14 mouse cellular contexts compared by ENCODE assay signal in the genomic region with DNA sequence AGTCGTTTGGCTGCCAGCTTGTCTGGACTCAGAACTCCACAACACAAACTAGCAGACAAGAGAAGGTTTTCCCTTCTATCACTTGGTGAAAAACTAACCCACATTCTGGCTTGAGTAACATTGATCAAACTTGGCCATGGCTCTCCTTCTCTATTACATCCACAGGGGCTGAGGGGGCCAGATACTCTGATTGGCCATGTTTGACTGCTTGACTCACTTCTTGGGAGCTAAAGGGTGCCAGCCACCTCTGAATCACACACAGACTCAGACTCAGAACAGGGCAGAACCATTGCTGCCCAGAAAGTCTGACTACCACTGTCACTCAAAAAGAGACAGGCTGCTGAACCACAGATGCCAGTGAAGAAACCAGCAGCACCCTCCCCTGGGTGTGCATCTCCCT. TPM values are rescaled to one million over a fixed set of nuclear protein-coding genes. Genes with fewer than 3 reads are reported as not detected.
"Had no signal": no experiment of that assay in that cellular context is flagged by ENCODE, and none has a peak within 500 bp of the region (broad histone marks: within the 10 kb centered on the region; RNA-seq: fewer than 3 reads in every experiment).

No protein-coding gene starts in this region.

- H3K4me3 ChIP-seq: limb, embryonic 15.5 days; liver, embryonic 12.5 days; midbrain, embryonic 13.5 days; neural tube, embryonic 12.5 days had no signal

- H3K4me2 ChIP-seq: limb, embryonic 15.5 days; liver, embryonic 12.5 days; lung, embryonic 14.5 days; midbrain, embryonic 13.5 days; neural tube, embryonic 12.5 days had no signal

- H3K27ac ChIP-seq: kidney, postnatal 0 days; limb, embryonic 15.5 days; liver, embryonic 12.5 days; macrophage; midbrain, embryonic 13.5 days; neural tube, embryonic 12.5 days had no signal

- H3K9ac ChIP-seq: limb, embryonic 15.5 days; liver, embryonic 12.5 days; lung, embryonic 14.5 days; midbrain, embryonic 13.5 days; neural tube, embryonic 12.5 days had no signal

- H3K27me3 ChIP-seq: limb, embryonic 15.5 days; midbrain, embryonic 13.5 days; neural tube, embryonic 12.5 days had no signal

- ATAC-seq: liver, embryonic 12.5 days; midbrain, embryonic 13.5 days had no signal

- H3K4me1 ChIP-seq: liver, embryonic 12.5 days; midbrain, embryonic 13.5 days had no signal

- H3K36me3 ChIP-seq: limb, embryonic 15.5 days; liver, embryonic 12.5 days had no signal

- DNase-seq: kidney, postnatal 36 days; layer of hippocampus, adult 9-11 months; layer of hippocampus, postnatal 36 days; lung, embryonic 14.5 days; lung, postnatal 10 days; retina, postnatal 1 day; thymus, postnatal 36 days had no signal

- H3K9me3 ChIP-seq: limb, embryonic 15.5 days; liver, embryonic 12.5 days had no signal

RNA-seq across cellular contexts. Expression of gene Spp1, which starts 18.2 kb away (rescaled TPM):
- total RNA-seq: megakaryocyte-erythroid progenitor cell, adult 5-6 weeks had no signal
